Mouse (Mus musculus): ENCODE results near the gene Olfr1328. TPM values are rescaled to one million over a fixed set of nuclear protein-coding genes. Genes with fewer than 3 reads are reported as not detected.
"Not testable (repeated sequence)": the region's sequence is repeated elsewhere in the genome, so short reads cannot be mapped to it uniquely, and the experiment has no call there.

Gene Olfr1328
- polyA plus RNA-seq (2016; fragmentation: Nextera tagmentation; extraction: Ambion mirVana) = not detected in 2 replicates

- Histone ChIP-seq H3K9me3 (no peaks in the 10 kb centered on the region), H3K27me3 (ENCODE audit: insufficient read depth, poor library complexity, severe bottlenecking) (no peaks in the 10 kb centered on the region), H3K4me1 (replicated peaks) (no peaks in the 10 kb centered on the region), H3K4me3 (no peak within 1 kb of the TSS), H3K27ac (no peak within 1 kb of the TSS), H3K36me3 (no peaks in the 10 kb centered on the region)
- DNase-seq (ENCODE audit: low spot score) = no peak
- 79% methylated on average over 2 of the region's 2 CpGs for WGBS
These were observed at the start of gene Olfr1328 for GRCm38 (mm10) chr4:118938512-118938911. TSS of gene Olfr1328 (minus strand) at chr4:118938612.

GRCm38 (mm10) chr4:118985291-118985690, 46.9 kb upstream of the Olfr1328 start:
- Histone ChIP-seq H3K4me1 (replicated peaks) (0 out of 2 replicates have a peak, but pooled peaks cover 4% of the 10 kb centered on the region), H3K27ac (no peak overlapping the region), H3K9me3 (no peaks in the 10 kb centered on the region), H3K36me3 (no peaks in the 10 kb centered on the region), H3K27me3 (ENCODE audit: insufficient read depth, poor library complexity, severe bottlenecking) (no peaks in the 10 kb centered on the region), H3K4me3 (no peak overlapping the region)
- 86% methylated on average over 4 of the region's 4 CpGs for WGBS
- DNase-seq (ENCODE audit: low spot score) = no peak

GRCm38 (mm10) chr4:118973281-118973680, 34.9 kb upstream of the Olfr1328 start:
- no peaks in the 10 kb centered on the region for H3K36me3 ChIP-seq
- WGBS = 94% methylated on average over 2 of the region's 2 CpGs

GRCm38 (mm10) chr4:118967711-118968110, 29.3 kb upstream of the Olfr1328 start:
- no peak for DNase-seq (ENCODE audit: low spot score)
- H3K9me3 ChIP-seq = no peaks in the 10 kb centered on the region
- 93% methylated on average over 15 of the region's 15 CpGs for WGBS

More at GRCm38 (mm10) chr4:118973281-118973680, 34.9 kb upstream of the Olfr1328 start:
- no peak overlapping the region for H3K27ac ChIP-seq
- H3K9me3 ChIP-seq = no peaks in the 10 kb centered on the region
- H3K4me1 ChIP-seq (replicated peaks) = peaks cover 6% of the 10 kb centered on the region
- no peak overlapping the region for H3K4me3 ChIP-seq
- DNase-seq (ENCODE audit: low spot score) = no peak
- no peaks in the 10 kb centered on the region for H3K27me3 ChIP-seq (ENCODE audit: insufficient read depth, poor library complexity, severe bottlenecking)

GRCm38 (mm10) chr4:118961141-118961628, 22.8 kb upstream of the Olfr1328 start, which contains the start of gene Lao1:
TSS of gene Lao1 (plus strand) at chr4:118961578.
- no peaks in the 10 kb centered on the region for H3K9me3 ChIP-seq
- no peaks in the 10 kb centered on the region for H3K4me1 ChIP-seq (replicated peaks)
- H3K27me3 ChIP-seq (ENCODE audit: insufficient read depth, poor library complexity, severe bottlenecking) = no peaks in the 10 kb centered on the region
- no peak within 1 kb of the TSS for H3K27ac ChIP-seq
- 89% methylated on average over 2 of the region's 2 CpGs for WGBS
- no peaks in the 10 kb centered on the region for H3K36me3 ChIP-seq
- no peak for DNase-seq (ENCODE audit: low spot score)
- no peak within 1 kb of the TSS for H3K4me3 ChIP-seq

More at GRCm38 (mm10) chr4:118967711-118968110, 29.3 kb upstream of the Olfr1328 start:
- Histone ChIP-seq H3K4me3 (no peak overlapping the region), H3K27ac (no peak overlapping the region), H3K4me1 (replicated peaks) (peaks cover 6% of the 10 kb centered on the region), H3K27me3 (ENCODE audit: insufficient read depth, poor library complexity, severe bottlenecking) (no peaks in the 10 kb centered on the region), H3K36me3 (no peaks in the 10 kb centered on the region)

- no peaks in the 10 kb centered on the region for H3K36me3 ChIP-seq
- H3K4me3 ChIP-seq = no peak overlapping the region
- 88% methylated on average over 7 of the region's 7 CpGs for WGBS
- no peak for DNase-seq (ENCODE audit: low spot score)
- no peaks in the 10 kb centered on the region for H3K4me1 ChIP-seq (replicated peaks)
- no peaks in the 10 kb centered on the region for H3K27me3 ChIP-seq (ENCODE audit: insufficient read depth, poor library complexity, severe bottlenecking)
- no peaks in the 10 kb centered on the region for H3K9me3 ChIP-seq
- no peak overlapping the region for H3K27ac ChIP-seq
These were observed 20.4 kb upstream of the Olfr1328 start for GRCm38 (mm10) chr4:118958812-118959211.

- H3K27me3 ChIP-seq (ENCODE audit: insufficient read depth, poor library complexity, severe bottlenecking); H3K36me3 ChIP-seq; H3K4me1 ChIP-seq (replicated peaks); H3K27ac ChIP-seq; H3K4me3 ChIP-seq; DNase-seq (ENCODE audit: low spot score); H3K9me3 ChIP-seq: not testable (repeated sequence)
- 77% methylated on average over 3 of the region's 3 CpGs for WGBS
These were observed 7.1 kb downstream of the Olfr1328 start for GRCm38 (mm10) chr4:118931326-118931725.

GRCm38 (mm10) chr4:118917365-118917764, 21.0 kb downstream of the Olfr1328 start, which contains the start of gene Olfr1329:
TSS of gene Olfr1329 (minus strand) at chr4:118917465.
- H3K27me3 ChIP-seq (ENCODE audit: insufficient read depth, poor library complexity, severe bottlenecking); H3K36me3 ChIP-seq; H3K27ac ChIP-seq; H3K9me3 ChIP-seq; DNase-seq (ENCODE audit: low spot score); H3K4me3 ChIP-seq; H3K4me1 ChIP-seq (replicated peaks): not testable (repeated sequence)
- whole genome bisulfite sequencing = 69% methylated on average over 2 of the region's 2 CpGs

- Histone ChIP-seq H3K4me1 (replicated peaks) (no peaks in the 10 kb centered on the region), H3K36me3 (no peaks in the 10 kb centered on the region), H3K27ac (no peak overlapping the region), H3K4me3 (no peak overlapping the region), H3K27me3 (ENCODE audit: insufficient read depth, poor library complexity, severe bottlenecking) (no peaks in the 10 kb centered on the region), H3K9me3 (no peaks in the 10 kb centered on the region)
- no peak for DNase-seq (ENCODE audit: low spot score)
- 73% methylated on average over 2 of the region's 2 CpGs for WGBS
These were observed 36.4 kb downstream of the Olfr1328 start for GRCm38 (mm10) chr4:118901981-118902380.

- Histone ChIP-seq H3K27me3 (ENCODE audit: insufficient read depth, poor library complexity, severe bottlenecking) (no peaks in the 10 kb centered on the region), H3K4me1 (replicated peaks) (no peaks in the 10 kb centered on the region), H3K9me3 (no peaks in the 10 kb centered on the region), H3K27ac (no peak within 1 kb of the TSS), H3K36me3 (no peaks in the 10 kb centered on the region), H3K4me3 (no peak within 1 kb of the TSS)
- WGBS = 83% methylated on average over 1 of the region's 1 CpGs
- DNase-seq (ENCODE audit: low spot score) = no peak
These were observed 50.1 kb downstream of the Olfr1328 start, which contains the start of gene Olfr1330 for GRCm38 (mm10) chr4:118888297-118888696. TSS of gene Olfr1330 (plus strand) at chr4:118888597.

Other genes with a start within 250 kb of the Olfr1328 start
- not detected in 2 replicates for gene Olfr1342, start 245.9 kb downstream of the Olfr1328 start, polyA plus RNA-seq (2016; fragmentation: Nextera tagmentation; extraction: Ambion mirVana)
- gene Olfr1341, start 235.1 kb downstream of the Olfr1328 start, polyA plus RNA-seq (2016; fragmentation: Nextera tagmentation; extraction: Ambion mirVana) = not detected in 2 replicates
- not detected in 2 replicates for gene Olfr1340, start 218.5 kb downstream of the Olfr1328 start, polyA plus RNA-seq (2016; fragmentation: Nextera tagmentation; extraction: Ambion mirVana)
- gene Olfr1339, start 206.4 kb downstream of the Olfr1328 start, polyA plus RNA-seq (2016; fragmentation: Nextera tagmentation; extraction: Ambion mirVana) = not detected in 2 replicates
- not detected in 2 replicates for gene Olfr1338, start 179.9 kb downstream of the Olfr1328 start, polyA plus RNA-seq (2016; fragmentation: Nextera tagmentation; extraction: Ambion mirVana)
- not detected in 2 replicates for gene Olfr1337, start 156.0 kb downstream of the Olfr1328 start, polyA plus RNA-seq (2016; fragmentation: Nextera tagmentation; extraction: Ambion mirVana)
- gene Olfr1335, start 128.7 kb downstream of the Olfr1328 start, polyA plus RNA-seq (2016; fragmentation: Nextera tagmentation; extraction: Ambion mirVana) = not detected in 2 replicates
- gene Olfr1333, start 102.3 kb downstream of the Olfr1328 start, polyA plus RNA-seq (2016; fragmentation: Nextera tagmentation; extraction: Ambion mirVana) = not detected in 2 replicates
- gene Olfr1331, start 74.0 kb downstream of the Olfr1328 start, polyA plus RNA-seq (2016; fragmentation: Nextera tagmentation; extraction: Ambion mirVana) = not detected in 2 replicates
- not detected in 2 replicates for gene Olfr1330, start 50.0 kb downstream of the Olfr1328 start, polyA plus RNA-seq (2016; fragmentation: Nextera tagmentation; extraction: Ambion mirVana)
- gene Olfr1329, start 21.1 kb downstream of the Olfr1328 start, polyA plus RNA-seq (2016; fragmentation: Nextera tagmentation; extraction: Ambion mirVana) = not detected in 2 replicates
- gene Lao1, start 23.0 kb upstream of the Olfr1328 start, polyA plus RNA-seq (2016; fragmentation: Nextera tagmentation; extraction: Ambion mirVana) = not detected in 2 replicates
- 153 and 228 TPM in 2 replicates for gene Slc2a1, start 170.1 kb upstream of the Olfr1328 start, polyA plus RNA-seq (2016; fragmentation: Nextera tagmentation; extraction: Ambion mirVana)
- 10.0 and 11.0 TPM in 2 replicates for gene Zfp691, start 235.6 kb upstream of the Olfr1328 start, polyA plus RNA-seq (2016; fragmentation: Nextera tagmentation; extraction: Ambion mirVana)

Data from hindbrain, embryonic 10.5 days (tissue).